Mouse (Mus musculus) cerebral cortex, adult 2 months (tissue): Measurements from ENCODE around the gene Mob4.

Experiments used
- WGBS: fragments of 180-500 bp; shearing (Covaris S2); methylation state at CpG from one replicate; pipeline ENCODE4 v1.1.7; 2018; 5-methylcytosine and 5-hydroxymethylcytosine counted together

Mob4 gene

GRCm38 (mm10) chr1:55130943-55131401 is at the start of gene Mob4:
Gene Mob4, plus strand, starts transcription at chr1:55131231.
- WGBS = under 1% methylated on average over 42 of the region's 42 CpGs

DNA sequence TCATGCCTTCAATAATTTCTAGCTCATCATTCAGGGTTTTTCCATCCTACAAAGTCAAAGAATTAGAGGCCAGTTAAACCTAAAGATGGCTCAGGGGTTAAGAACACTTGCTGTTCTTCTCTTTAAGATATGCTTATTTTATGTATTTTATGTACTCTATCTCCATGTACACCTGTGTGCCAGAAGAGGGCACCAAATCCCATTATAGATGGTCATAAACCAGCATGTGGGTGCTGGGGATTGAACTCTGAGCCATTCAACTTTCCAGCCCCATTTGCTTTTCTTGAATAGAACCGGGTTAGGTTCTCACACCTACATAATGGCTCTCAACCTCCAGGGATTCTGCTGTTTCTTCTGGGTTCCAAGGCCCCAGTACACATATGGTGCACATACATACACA is 48.9 kb upstream of the Mob4 start:
- whole genome bisulfite sequencing = 84% methylated on average over 1 of the region's 1 CpGs

- 49% methylated on average over 7 of the region's 7 CpGs for WGBS
These were observed 45.2 kb upstream of the Mob4 start for GRCm38 (mm10) chr1:55085781-55086366.

- 1% methylated on average over 13 of the region's 13 CpGs for WGBS
These were observed 44.1 kb upstream of the Mob4 start for GRCm38 (mm10) chr1:55086868-55087400.

GRCm38 (mm10) chr1:55087401-55087904 is 43.6 kb upstream of the Mob4 start:
- WGBS = under 1% methylated on average over 48 of the region's 57 CpGs

DNA sequence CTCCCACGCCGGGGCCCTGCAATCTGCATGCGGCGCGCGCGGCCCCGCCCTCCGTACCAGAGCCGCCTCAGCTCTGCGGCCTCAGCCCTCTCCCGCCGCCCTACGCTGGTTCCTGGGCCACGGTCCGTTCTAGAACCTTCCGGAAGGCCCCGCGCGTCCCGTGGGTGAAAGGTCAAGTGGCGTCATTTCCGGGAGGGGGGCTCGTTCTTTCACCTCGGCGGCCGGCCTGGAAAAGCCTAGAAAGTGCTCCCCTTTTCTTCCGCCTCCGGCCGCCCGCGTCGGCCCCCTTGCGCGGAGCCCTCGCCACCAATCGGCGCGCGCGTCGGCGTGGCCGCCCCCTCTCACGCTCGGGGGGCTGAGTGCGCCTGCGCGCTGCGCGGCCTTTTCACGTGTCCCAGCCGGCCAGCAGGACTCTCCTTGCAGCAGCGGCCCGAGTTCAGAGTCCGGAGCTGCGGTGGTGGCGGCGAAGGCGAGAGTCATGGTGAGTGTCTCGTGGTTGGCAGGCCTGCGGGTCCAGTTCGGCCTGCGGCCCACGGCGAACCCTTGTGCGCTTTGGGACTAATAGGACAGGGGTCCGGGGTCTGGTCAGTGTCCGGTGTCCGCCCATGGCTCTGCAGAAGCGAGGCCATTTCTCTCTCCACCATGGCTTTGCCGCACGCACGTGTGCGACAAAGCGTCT is 43.0 kb upstream of the Mob4 start, which contains the start of the genes Hspe1 and Hspd1:
Hspe1 (plus strand) TSS at position 201 of the 679 bp plus-strand sequence.
Hspd1 (minus strand) TSS at position 312 of the 679 bp plus-strand sequence.
- WGBS = under 1% methylated on average over 70 of the region's 76 CpGs

GRCm38 (mm10) chr1:55088611-55089497 is 42.2 kb upstream of the Mob4 start:
- 6% methylated on average over 16 of the region's 16 CpGs for WGBS

- 89% methylated on average over 5 of the region's 5 CpGs for WGBS
These were observed 41.5 kb upstream of the Mob4 start for GRCm38 (mm10) chr1:55089498-55090064.

GRCm38 (mm10) chr1:55092056-55092455 is 39.0 kb upstream of the Mob4 start:
- 70% methylated on average over 2 of the region's 2 CpGs for WGBS

- 72% methylated on average over 1 of the region's 1 CpGs for WGBS
These were observed 38.6 kb upstream of the Mob4 start for GRCm38 (mm10) chr1:55092469-55092868.

- 90% methylated on average over 9 of the region's 9 CpGs for WGBS
These were observed 24.0 kb upstream of the Mob4 start for GRCm38 (mm10) chr1:55106919-55107585.

GRCm38 (mm10) chr1:55107644-55108043 is 23.4 kb upstream of the Mob4 start:
- 94% methylated on average over 1 of the region's 1 CpGs for WGBS

GRCm38 (mm10) chr1:55108473-55108872 is 22.6 kb upstream of the Mob4 start:
- WGBS = 38% methylated on average over 2 of the region's 2 CpGs

DNA sequence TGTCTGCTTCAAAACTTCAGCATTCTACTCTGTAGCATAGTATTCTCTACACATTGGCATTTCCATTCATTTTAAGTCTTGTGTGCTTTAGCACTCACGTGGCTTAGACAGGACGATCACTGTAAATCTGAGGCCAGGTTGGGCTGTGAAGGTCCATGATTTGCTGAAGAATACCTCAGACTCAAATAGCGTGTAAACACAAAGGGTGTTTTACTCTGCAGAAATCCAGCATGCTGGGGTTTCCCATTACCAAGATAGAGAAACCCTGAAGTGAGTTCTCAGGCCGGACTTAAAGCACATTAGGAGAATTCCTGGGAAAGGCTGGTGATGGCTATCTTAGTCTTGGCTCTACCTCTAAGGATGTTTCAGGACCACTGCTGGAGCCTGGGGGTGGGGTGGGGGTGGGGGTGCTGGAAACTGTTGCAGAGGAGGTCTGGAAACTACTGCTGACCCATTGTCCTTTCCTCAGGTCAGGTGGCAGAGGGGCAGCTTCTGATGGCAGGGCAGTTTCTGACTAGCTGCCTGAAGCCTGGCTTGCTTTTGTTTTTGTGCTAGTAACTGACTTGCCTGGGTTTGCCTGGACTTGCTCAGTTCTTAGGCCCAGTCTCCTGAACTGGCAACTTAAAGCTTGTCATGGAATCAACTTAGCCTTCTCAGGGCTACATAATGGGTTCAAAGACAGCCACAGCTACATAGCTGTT is 21.8 kb upstream of the Mob4 start:
- 91% methylated on average over 4 of the region's 4 CpGs for WGBS

- WGBS = 93% methylated on average over 5 of the region's 5 CpGs
These were observed 8.0 kb upstream of the Mob4 start for GRCm38 (mm10) chr1:55123046-55123445.

DNA sequence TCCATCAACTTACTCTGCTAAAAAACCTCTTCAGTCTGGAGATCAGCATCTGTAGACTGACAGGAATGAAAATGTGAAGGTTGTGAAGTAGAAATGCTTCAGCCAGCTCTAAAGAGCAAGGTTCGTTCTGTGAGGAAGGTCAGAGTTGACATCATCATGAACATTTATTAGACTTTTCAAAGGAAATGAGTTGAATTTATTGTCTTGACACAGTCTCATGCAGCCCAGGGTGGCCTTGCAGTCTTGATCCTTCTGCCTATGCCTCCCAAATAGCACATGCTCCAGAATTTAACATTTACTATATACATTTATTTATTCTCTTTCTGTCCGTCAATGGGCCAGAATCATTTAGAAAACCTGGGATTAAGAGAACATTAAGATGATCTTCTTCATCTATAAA is 7.5 kb upstream of the Mob4 start:
- WGBS = 96% methylated on average over 2 of the region's 2 CpGs

GRCm38 (mm10) chr1:55124136-55124535 is 6.9 kb upstream of the Mob4 start:
- 97% methylated on average over 2 of the region's 2 CpGs for WGBS

DNA sequence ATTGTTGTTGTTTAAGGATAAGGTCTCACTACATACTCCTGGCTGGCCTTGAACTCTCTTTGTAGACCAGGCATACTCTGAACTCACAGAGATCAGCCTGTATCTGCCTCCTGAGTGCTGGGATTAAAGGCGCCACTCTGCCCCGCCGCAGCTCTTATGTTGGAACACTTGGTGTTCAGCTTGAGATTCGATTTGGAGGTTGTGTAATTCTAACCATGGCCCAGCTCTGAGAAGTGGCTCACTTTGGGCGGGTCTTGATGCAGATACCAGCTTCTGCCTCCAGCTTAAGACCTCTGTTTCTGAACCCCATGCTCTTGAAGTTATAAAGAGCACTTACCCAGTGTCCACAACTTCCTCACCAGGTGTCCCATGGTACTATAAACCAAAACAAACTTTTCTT is 1.3 kb upstream of the Mob4 start:
- WGBS = 91% methylated on average over 5 of the region's 5 CpGs

DNA sequence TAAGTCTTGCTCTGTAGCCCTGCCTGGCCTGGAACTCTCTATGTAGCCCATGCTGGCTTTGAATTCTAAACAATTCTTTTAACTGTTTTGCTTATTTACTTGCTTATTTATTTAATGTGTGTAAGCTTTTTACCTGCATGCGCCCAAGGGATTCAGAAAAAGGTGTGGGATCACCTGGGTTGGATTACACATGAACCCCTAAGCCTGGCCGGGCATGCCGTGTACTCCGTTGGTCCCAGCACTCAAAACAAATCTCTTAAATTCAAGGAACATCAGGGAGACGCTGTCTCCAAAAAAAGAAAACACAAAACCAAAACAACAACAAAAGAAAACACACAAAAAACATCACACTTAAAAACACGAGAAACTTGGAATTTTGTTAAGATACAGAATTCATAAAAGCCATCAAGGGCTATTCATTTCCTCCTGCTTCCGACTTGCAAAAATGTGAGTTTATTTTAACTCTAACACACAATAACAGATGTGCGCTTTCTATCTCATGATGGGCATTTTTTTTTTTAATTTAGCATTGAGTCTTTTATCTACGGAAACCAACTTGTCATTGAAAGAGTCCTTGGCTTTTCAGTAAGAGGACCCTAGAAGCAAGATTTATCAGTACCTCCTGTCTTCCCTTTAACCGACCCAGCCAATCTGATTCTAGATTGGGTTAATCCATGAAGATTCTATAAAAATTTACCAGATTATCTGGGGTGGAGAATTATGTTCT is 678 bp upstream of the Mob4 start:
- WGBS = 35% methylated on average over 10 of the region's 10 CpGs
